Mouse (Mus musculus) midbrain, embryonic 11.5 days (tissue): Measurements from ENCODE around the gene Taar8b. TPM values are rescaled to one million over a fixed set of nuclear protein-coding genes. Genes with fewer than 3 reads are reported as not detected.
"Not testable (repeated sequence)": the region's sequence is repeated elsewhere in the genome, so short reads cannot be mapped to it uniquely, and the experiment has no call there.

Source experiments
- ATAC-seq: fragments of 200-750 bp; cut with Nextera tagmentation; 2 replicates; pipeline ENCODE4 v1.8.0; 2017; ENCODE audit warnings: moderate TSS enrichment, moderate library complexity; ENCODE audit not compliant: low FRiP score
- DNase-seq: peaks from one replicate; pipeline ENCODE4 v3.0.0; 2015; ENCODE audit warnings: low spot score; ENCODE audit errors: missing footprints
- H3K27ac ChIP-seq: fragments of 300-500 bp; sonication (generic); 2 replicates; pipeline ENCODE4 v1.5.1; 2014; ENCODE audit warnings: low read depth, low read length
- H3K27me3 ChIP-seq: fragments of 300-500 bp; sonication (generic); 2 replicates; pipeline ENCODE4 v1.6.1; 2014; ENCODE audit warnings: mild to moderate bottlenecking, low read length, moderate library complexity, mixed read lengths; ENCODE audit not compliant: control insufficient read depth, insufficient read depth
- H3K36me3 ChIP-seq: fragments of 300-500 bp; sonication (generic); 2 replicates; pipeline ENCODE4 v1.6.1; 2014; ENCODE audit warnings: mild to moderate bottlenecking, low read length, moderate library complexity, mixed read lengths; ENCODE audit not compliant: control insufficient read depth, insufficient read depth
- H3K4me1 ChIP-seq: fragments of 300-500 bp; sonication (generic); 2 replicates; pipeline ENCODE4 v1.6.1; 2014; ENCODE audit warnings: low read length; ENCODE audit not compliant: control insufficient read depth, insufficient read depth
- H3K4me2 ChIP-seq: fragments of 300-500 bp; sonication (generic); 2 replicates; pipeline ENCODE4 v1.6.1; 2014; ENCODE audit warnings: mild to moderate bottlenecking, moderate library complexity
- H3K4me3 ChIP-seq: fragments of 300-500 bp; sonication (generic); 2 replicates; pipeline ENCODE4 v1.5.1; 2014; ENCODE audit warnings: low read depth, low read length
- H3K9ac ChIP-seq: fragments of 300-500 bp; sonication (generic); 2 replicates; pipeline ENCODE4 v1.6.1; 2014; ENCODE audit warnings: low read length
- H3K9me3 ChIP-seq: fragments of 300-500 bp; sonication (generic); 2 replicates; pipeline ENCODE4 v1.6.1; 2016; ENCODE audit warnings: low read length; ENCODE audit not compliant: control insufficient read depth
- WGBS: fragments of 180-500 bp; shearing (Covaris S2); extraction: QIAGEN DNeasy Blood & Tissue Kit; methylation state at CpG from one replicate; pipeline ENCODE4 v1.1.7; 2014; 5-methylcytosine and 5-hydroxymethylcytosine counted together
- polyA plus RNA-seq: library from polyadenylated mRNA; unstranded; fragments of >200 nt; fragmentation: Nextera tagmentation; extraction: Ambion mirVana; gene quantifications from 2 replicates; pipeline ENCODE4 v1.2.1, GENCODE M21; 2014

Gene Taar8b
- not detected in 2 replicates for polyA plus RNA-seq

GRCm38 (mm10) chr10:24092194-24092593, at the start of gene Taar8b:
TSS of gene Taar8b (minus strand) at chr10:24092294.
- no peak for DNase-seq
- H3K9me3 ChIP-seq = no peaks in the 10 kb centered on the region
- no peak within 1 kb of the TSS for H3K4me2 ChIP-seq
- WGBS = 78% methylated on average over 2 of the region's 2 CpGs
- ATAC-seq = no peak
- no peak within 1 kb of the TSS for H3K27ac ChIP-seq
- H3K9ac ChIP-seq = no peak within 1 kb of the TSS
- no peaks in the 10 kb centered on the region for H3K27me3 ChIP-seq
- no peaks in the 10 kb centered on the region for H3K4me1 ChIP-seq
- no peak within 1 kb of the TSS for H3K4me3 ChIP-seq
- no peaks in the 10 kb centered on the region for H3K36me3 ChIP-seq

- no peak for DNase-seq
- ATAC-seq = no peak
- H3K4me1 ChIP-seq = no peaks in the 10 kb centered on the region
- no peak overlapping the region for H3K4me2 ChIP-seq
- WGBS = 86% methylated on average over 2 of the region's 2 CpGs
- H3K9me3 ChIP-seq = no peaks in the 10 kb centered on the region
- no peaks in the 10 kb centered on the region for H3K36me3 ChIP-seq
- H3K9ac ChIP-seq = no peak overlapping the region
- no peaks in the 10 kb centered on the region for H3K27me3 ChIP-seq
- no peak overlapping the region for H3K27ac ChIP-seq
- no peak overlapping the region for H3K4me3 ChIP-seq
These were observed 46.6 kb upstream of the Taar8b start for GRCm38 (mm10) chr10:24138623-24139261.

GRCm38 (mm10) chr10:24134071-24134645, 42.1 kb upstream of the Taar8b start:
- no peak overlapping the region for H3K4me2 ChIP-seq
- 58% methylated on average over 7 of the region's 7 CpGs for WGBS
- no peak overlapping the region for H3K27ac ChIP-seq
- no peaks in the 10 kb centered on the region for H3K36me3 ChIP-seq
- no peak overlapping the region for H3K4me3 ChIP-seq
- no peak overlapping the region for H3K9ac ChIP-seq
- no peaks in the 10 kb centered on the region for H3K27me3 ChIP-seq
- H3K9me3 ChIP-seq = no peaks in the 10 kb centered on the region
- ATAC-seq (no peak), DNase-seq (no peak)
- peaks cover 6% of the 10 kb centered on the region; the same call in 1 of the 2 replicates for H3K4me1 ChIP-seq

GRCm38 (mm10) chr10:24133132-24133531, 41.0 kb upstream of the Taar8b start:
- H3K27ac ChIP-seq = no peak overlapping the region
- WGBS = 49% methylated on average over 2 of the region's 2 CpGs
- no peaks in the 10 kb centered on the region for H3K27me3 ChIP-seq
- no peak overlapping the region for H3K9ac ChIP-seq
- no peak overlapping the region for H3K4me3 ChIP-seq
- DNase-seq (no peak), ATAC-seq (no peak)
- H3K4me1 ChIP-seq = peaks cover 6% of the 10 kb centered on the region; the same call in 1 of the 2 replicates
- H3K36me3 ChIP-seq = no peaks in the 10 kb centered on the region
- no peaks in the 10 kb centered on the region for H3K9me3 ChIP-seq
- no peak overlapping the region for H3K4me2 ChIP-seq

- Histone ChIP-seq H3K27me3 (no peaks in the 10 kb centered on the region), H3K9ac (no peak overlapping the region), H3K4me3 (no peak overlapping the region), H3K36me3 (no peaks in the 10 kb centered on the region), H3K27ac (no peak overlapping the region), H3K4me1 (peaks cover 6% of the 10 kb centered on the region; the same call in 1 of the 2 replicates), H3K9me3 (no peaks in the 10 kb centered on the region), H3K4me2 (no peak overlapping the region)
- no peak for ATAC-seq
- WGBS = 8% methylated on average over 5 of the region's 5 CpGs
- peak; percentile 89 for DNase-seq
These were observed 40.2 kb upstream of the Taar8b start for GRCm38 (mm10) chr10:24132273-24132672.

GRCm38 (mm10) chr10:24131451-24132262, 39.6 kb upstream of the Taar8b start:
- ATAC-seq (peak; percentile 78; the same call in 1 of the 2 replicates), DNase-seq (peak; percentile 90)
- WGBS = 28% methylated on average over 9 of the region's 9 CpGs
- no peak overlapping the region for H3K4me3 ChIP-seq
- H3K27ac ChIP-seq = no peak overlapping the region
- no peak overlapping the region; the same call in 1 of the 2 replicates for H3K4me2 ChIP-seq
- peaks cover 6% of the 10 kb centered on the region; the same call in 1 of the 2 replicates for H3K4me1 ChIP-seq
- no peaks in the 10 kb centered on the region for H3K36me3 ChIP-seq
- H3K9ac ChIP-seq = no peak overlapping the region
- no peaks in the 10 kb centered on the region for H3K9me3 ChIP-seq
- H3K27me3 ChIP-seq = no peaks in the 10 kb centered on the region

- no peak overlapping the region for H3K9ac ChIP-seq
These were observed 19.2 kb upstream of the Taar8b start for GRCm38 (mm10) chr10:24111116-24111778.

GRCm38 (mm10) chr10:24109434-24109833, 17.3 kb upstream of the Taar8b start, which contains the start of gene Taar9:
TSS of gene Taar9 (minus strand) at chr10:24109534.
- H3K27ac ChIP-seq, H3K9ac ChIP-seq, H3K4me1 ChIP-seq, H3K4me3 ChIP-seq, H3K27me3 ChIP-seq, DNase-seq, H3K9me3 ChIP-seq, H3K4me2 ChIP-seq, ATAC-seq, H3K36me3 ChIP-seq: not testable (repeated sequence)
- WGBS = 88% methylated on average over 8 of the region's 8 CpGs

More at GRCm38 (mm10) chr10:24111116-24111778, 19.2 kb upstream of the Taar8b start:
- H3K4me1 ChIP-seq = no peaks in the 10 kb centered on the region
- H3K9me3 ChIP-seq = no peaks in the 10 kb centered on the region
- H3K4me3 ChIP-seq = no peak overlapping the region
- WGBS = 53% methylated on average over 6 of the region's 6 CpGs
- H3K27ac ChIP-seq = no peak overlapping the region
- ATAC-seq (0 out of 2 replicates have a peak, but pooled peaks have one; percentile 57), DNase-seq (peak; percentile 90)
- H3K4me2 ChIP-seq = no peak overlapping the region
- H3K36me3 ChIP-seq = no peaks in the 10 kb centered on the region
- H3K27me3 ChIP-seq = no peaks in the 10 kb centered on the region
